Mouse (Mus musculus): Measurements from ENCODE around the gene Spink4. TPM values are rescaled to one million over a fixed set of nuclear protein-coding genes. Genes with fewer than 3 reads are reported as not detected.

The Spink4 gene
- total RNA-seq, 1 experiment, result not detected

- H3K4me3 ChIP-seq (ENCODE audit: insufficient read depth in 1 of 2, low read depth in 1 of 2, low read length in 2 of 2, poor library complexity in 1 of 2, severe bottlenecking in 1 of 2), result no peak overlapping the region
- no peak overlapping the region for H3K27ac ChIP-seq (ENCODE audit: insufficient read depth, low read depth, low read length, poor library complexity, severe bottlenecking)
- in situ Hi-C loops (cut with MboI; ENCODE audit: low sequenced_read_pairs in 2 of 2, unreplicated experiment in 2 of 2), result no loop called here
- H3K9ac ChIP-seq (ENCODE audit: insufficient read depth, low read depth, low read length, poor library complexity, severe bottlenecking), result no peak overlapping the region
- no peak for TF ChIP-seq ZC3H11A (IDR thresholded peaks at IDR 0.05; ENCODE audit: borderline replicate concordance, low read depth, low read length)
- no peak for TF ChIP-seq CHD2 (IDR thresholded peaks at IDR 0.05; ENCODE audit: low read depth, low read length)
- no peak for TF ChIP-seq HCFC1 (IDR thresholded peaks at IDR 0.05; ENCODE audit: borderline replicate concordance, insufficient read depth, low read length)
- H3K4me1 ChIP-seq (ENCODE audit: control insufficient read depth in 2 of 2, insufficient read depth in 2 of 2, low read length in 2 of 2, poor library complexity in 1 of 2), result no peaks in the 10 kb centered on the region
- DNase-seq (ENCODE audit: low read depth, low spot score), result no peak
- H3K9me3 ChIP-seq (ENCODE audit: control insufficient read depth, insufficient read depth, low read depth, low read length), result no peaks in the 10 kb centered on the region
- peaks cover 22% of the 10 kb centered on the region for H3K36me3 ChIP-seq (ENCODE audit: control insufficient read depth, insufficient read depth, low read length, poor library complexity, severe bottlenecking)
These were observed 36.1 kb downstream of the Spink4 start for GRCm38 (mm10) chr4:40955942-40956341.

GRCm38 (mm10) chr4:40963536-40963935, 43.7 kb downstream of the Spink4 start:
- Histone ChIP-seq H3K4me3 (ENCODE audit: insufficient read depth in 1 of 2, low read depth in 1 of 2, low read length in 2 of 2, poor library complexity in 1 of 2, severe bottlenecking in 1 of 2) (no peak overlapping the region), H3K36me3 (ENCODE audit: control insufficient read depth, insufficient read depth, low read length, poor library complexity, severe bottlenecking) (peaks cover 23% of the 10 kb centered on the region), H3K9ac (ENCODE audit: insufficient read depth, low read depth, low read length, poor library complexity, severe bottlenecking) (no peak overlapping the region), H3K4me1 (ENCODE audit: control insufficient read depth in 2 of 2, insufficient read depth in 2 of 2, low read length in 2 of 2, poor library complexity in 1 of 2) (no peaks in the 10 kb centered on the region), H3K9me3 (ENCODE audit: control insufficient read depth, insufficient read depth, low read depth, low read length) (no peaks in the 10 kb centered on the region), H3K27ac (ENCODE audit: insufficient read depth, low read depth, low read length, poor library complexity, severe bottlenecking) (no peak overlapping the region)
- TF ChIP-seq ZC3H11A (IDR thresholded peaks at IDR 0.05; ENCODE audit: borderline replicate concordance, low read depth, low read length), result no peak
- no peak for TF ChIP-seq MAFK (IDR thresholded peaks at IDR 0.05; ENCODE audit: insufficient read depth, low read depth, low read length)
- TF ChIP-seq CHD2 (IDR thresholded peaks at IDR 0.05; ENCODE audit: low read depth, low read length), result no peak
- no peak for TF ChIP-seq HCFC1 (IDR thresholded peaks at IDR 0.05; ENCODE audit: borderline replicate concordance, insufficient read depth, low read length)
- no peak for TF ChIP-seq ZNF384 (IDR thresholded peaks at IDR 0.05; ENCODE audit: low read depth, low read length)
- in situ Hi-C loops (cut with MboI; ENCODE audit: low sequenced_read_pairs in 2 of 2, unreplicated experiment in 2 of 2), result no loop called here
- no peak for DNase-seq (ENCODE audit: low read depth, low spot score)

- TF ChIP-seq MAFK (IDR thresholded peaks at IDR 0.05; ENCODE audit: insufficient read depth, low read depth, low read length), result no peak
- TF ChIP-seq CHD2 (IDR thresholded peaks at IDR 0.05; ENCODE audit: low read depth, low read length), result no peak
- TF ChIP-seq HCFC1 (IDR thresholded peaks at IDR 0.05; ENCODE audit: borderline replicate concordance, insufficient read depth, low read length), result no peak
- TF ChIP-seq ZC3H11A (IDR thresholded peaks at IDR 0.05; ENCODE audit: borderline replicate concordance, low read depth, low read length), result no peak
- no peak for TF ChIP-seq ZNF384 (IDR thresholded peaks at IDR 0.05; ENCODE audit: low read depth, low read length)
- no peak for DNase-seq (ENCODE audit: low read depth, low spot score)
- H3K27ac ChIP-seq (ENCODE audit: insufficient read depth, low read depth, low read length, poor library complexity, severe bottlenecking), result no peak overlapping the region
- H3K36me3 ChIP-seq (ENCODE audit: control insufficient read depth, insufficient read depth, low read length, poor library complexity, severe bottlenecking), result peaks cover 14% of the 10 kb centered on the region
- no peak overlapping the region for H3K4me3 ChIP-seq (ENCODE audit: insufficient read depth in 1 of 2, low read depth in 1 of 2, low read length in 2 of 2, poor library complexity in 1 of 2, severe bottlenecking in 1 of 2)
- H3K9me3 ChIP-seq (ENCODE audit: control insufficient read depth, insufficient read depth, low read depth, low read length), result no peaks in the 10 kb centered on the region
- in situ Hi-C loops (cut with MboI; ENCODE audit: low sequenced_read_pairs in 2 of 2, unreplicated experiment in 2 of 2), result no loop called here
- peaks cover 0 to 4% of the 10 kb centered on the region in 2 experiments; a peak in 1 of 4 replicates for H3K4me1 ChIP-seq (ENCODE audit: control insufficient read depth in 2 of 2, insufficient read depth in 2 of 2, low read length in 2 of 2, poor library complexity in 1 of 2)
- H3K9ac ChIP-seq (ENCODE audit: insufficient read depth, low read depth, low read length, poor library complexity, severe bottlenecking), result no peak overlapping the region
These were observed 49.3 kb downstream of the Spink4 start for GRCm38 (mm10) chr4:40969161-40969560.

DNA sequence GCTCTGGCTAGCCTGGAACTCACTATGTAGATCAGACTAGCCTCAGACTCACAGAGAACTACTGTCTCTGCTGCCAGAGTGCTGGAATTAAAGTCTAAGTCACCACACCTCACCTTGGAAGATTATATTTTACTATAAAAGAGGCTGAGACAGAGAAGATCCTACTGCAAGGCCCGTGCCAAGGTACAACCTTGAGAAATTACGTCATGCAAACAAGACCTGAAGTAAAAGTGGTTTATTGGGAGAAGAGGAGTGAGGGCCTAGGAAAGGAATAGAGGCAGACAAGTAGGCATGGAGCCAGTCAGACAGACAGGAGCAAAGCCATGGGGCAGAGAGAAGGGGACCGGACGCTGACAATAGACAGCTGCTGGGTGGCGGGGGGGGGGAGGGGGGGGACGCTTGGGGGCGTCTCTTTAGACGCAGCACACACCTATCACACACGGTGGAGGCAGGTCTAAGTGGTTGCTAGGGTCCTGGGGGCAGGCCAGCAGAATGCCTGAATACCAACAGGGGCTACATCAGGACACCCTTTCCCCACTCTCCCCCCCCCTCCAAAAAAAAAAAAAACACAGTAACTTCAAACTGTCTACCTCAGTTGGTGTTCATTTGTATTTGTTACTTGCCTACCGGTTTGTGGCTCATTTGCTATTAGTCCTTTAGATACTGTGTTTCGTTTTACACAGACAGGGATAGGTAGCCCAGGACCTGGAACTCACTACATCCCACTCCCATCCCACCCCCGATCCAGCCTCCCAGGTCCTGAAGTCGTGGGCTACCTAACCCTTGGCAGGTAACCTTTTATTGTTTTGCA, 50.1 kb downstream of the Spink4 start:
- H3K4me1 ChIP-seq (ENCODE audit: control insufficient read depth in 2 of 2, insufficient read depth in 2 of 2, low read length in 2 of 2, poor library complexity in 1 of 2), result peaks cover 0 to 4% of the 10 kb centered on the region in 2 experiments; a peak in 1 of 4 replicates
- H3K9ac ChIP-seq (ENCODE audit: insufficient read depth, low read depth, low read length, poor library complexity, severe bottlenecking), result peak overlapping the region; percentile 90
- H3K4me3 ChIP-seq (ENCODE audit: insufficient read depth in 1 of 2, low read depth in 1 of 2, low read length in 2 of 2, poor library complexity in 1 of 2, severe bottlenecking in 1 of 2), result peak overlapping the region; percentile 94 to 97
- H3K36me3 ChIP-seq (ENCODE audit: control insufficient read depth, insufficient read depth, low read length, poor library complexity, severe bottlenecking), result peaks cover 10% of the 10 kb centered on the region
- H3K9me3 ChIP-seq (ENCODE audit: control insufficient read depth, insufficient read depth, low read depth, low read length), result no peaks in the 10 kb centered on the region
- no peak for DNase-seq (ENCODE audit: low read depth, low spot score)
- peak overlapping the region; percentile 54; the same call in 1 of the 2 replicates for H3K27ac ChIP-seq (ENCODE audit: insufficient read depth, low read depth, low read length, poor library complexity, severe bottlenecking)
- TF ChIP-seq CHD2 (IDR thresholded peaks at IDR 0.05; ENCODE audit: low read depth, low read length), result no peak
- TF ChIP-seq MAFK (IDR thresholded peaks at IDR 0.05; ENCODE audit: insufficient read depth, low read depth, low read length), result no peak
- 0 out of 2 replicates have a peak, but pooled peaks have one; percentile 47 for TF ChIP-seq ZNF384 (IDR thresholded peaks at IDR 0.05; ENCODE audit: low read depth, low read length)
- in situ Hi-C loops (cut with MboI; ENCODE audit: low sequenced_read_pairs in 2 of 2, unreplicated experiment in 2 of 2), result no loop called here

All from ES-E14 (cell line).